Mouse (Mus musculus): Measurements from ENCODE around the gene Zdhhc19.

The Zdhhc19 gene

DNA sequence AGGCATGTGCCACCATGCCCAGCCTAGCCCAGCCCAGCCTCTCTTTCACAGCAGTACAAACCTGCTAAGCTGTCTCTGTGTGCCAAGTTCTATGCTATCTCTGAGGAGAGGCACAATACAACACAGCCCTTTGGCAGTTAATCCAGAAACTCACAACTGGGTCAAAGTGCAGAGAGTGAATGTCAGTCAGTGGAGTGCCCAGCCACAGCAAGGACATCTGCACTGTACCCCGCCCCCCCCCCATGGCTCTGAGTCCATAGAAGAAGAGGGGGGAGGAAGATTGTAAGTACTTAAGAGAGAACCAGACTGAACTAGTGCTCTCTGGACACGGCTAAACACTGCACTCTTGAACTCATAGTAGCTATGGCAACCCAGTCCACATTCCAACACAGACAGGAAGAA, 55.3 kb downstream of the Zdhhc19 start:
- no peak for DNase-seq (ENCODE audit: low read depth)

DNA sequence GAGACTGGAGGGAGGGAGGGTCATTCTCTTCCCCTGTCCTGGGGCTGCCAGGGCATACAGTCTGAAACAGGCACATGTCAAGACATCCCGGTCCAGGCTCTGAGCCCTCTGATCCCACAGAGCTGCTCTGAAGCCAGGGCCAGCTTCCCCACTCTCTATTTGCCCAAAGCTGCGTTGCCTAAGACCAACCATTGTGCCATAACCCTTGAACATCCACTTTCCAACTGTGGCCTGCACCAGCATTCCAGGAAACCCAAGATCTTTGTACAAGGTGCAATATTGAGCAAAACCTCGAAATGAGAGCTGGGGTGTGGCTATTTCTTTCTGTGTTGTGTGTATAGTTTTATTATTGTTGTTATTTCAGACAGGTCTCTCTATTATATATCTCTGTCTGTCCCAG, 59.5 kb downstream of the Zdhhc19 start:
- no peak for DNase-seq (ENCODE audit: low read depth)

DNA sequence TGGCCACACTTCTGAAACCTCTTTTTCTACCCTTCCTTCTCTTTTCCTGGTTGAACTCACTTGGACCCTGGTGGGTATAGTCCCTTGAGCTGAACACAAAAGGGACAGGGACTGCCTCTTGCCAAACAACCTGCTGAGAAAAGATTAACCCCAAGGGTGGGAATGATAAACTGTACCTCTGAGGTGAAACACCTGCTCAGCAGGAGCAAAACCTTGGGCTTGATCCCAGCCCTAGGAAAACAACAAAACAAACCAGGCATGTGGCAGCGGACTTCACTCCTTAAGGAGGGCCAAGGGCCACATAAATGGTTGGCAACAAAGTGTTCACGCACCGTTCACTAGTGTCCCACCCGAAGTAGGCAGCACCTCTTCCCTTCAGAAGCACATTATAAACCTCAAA, 63.4 kb downstream of the Zdhhc19 start:
- DNase-seq (ENCODE audit: low read depth), result no peak

DNA sequence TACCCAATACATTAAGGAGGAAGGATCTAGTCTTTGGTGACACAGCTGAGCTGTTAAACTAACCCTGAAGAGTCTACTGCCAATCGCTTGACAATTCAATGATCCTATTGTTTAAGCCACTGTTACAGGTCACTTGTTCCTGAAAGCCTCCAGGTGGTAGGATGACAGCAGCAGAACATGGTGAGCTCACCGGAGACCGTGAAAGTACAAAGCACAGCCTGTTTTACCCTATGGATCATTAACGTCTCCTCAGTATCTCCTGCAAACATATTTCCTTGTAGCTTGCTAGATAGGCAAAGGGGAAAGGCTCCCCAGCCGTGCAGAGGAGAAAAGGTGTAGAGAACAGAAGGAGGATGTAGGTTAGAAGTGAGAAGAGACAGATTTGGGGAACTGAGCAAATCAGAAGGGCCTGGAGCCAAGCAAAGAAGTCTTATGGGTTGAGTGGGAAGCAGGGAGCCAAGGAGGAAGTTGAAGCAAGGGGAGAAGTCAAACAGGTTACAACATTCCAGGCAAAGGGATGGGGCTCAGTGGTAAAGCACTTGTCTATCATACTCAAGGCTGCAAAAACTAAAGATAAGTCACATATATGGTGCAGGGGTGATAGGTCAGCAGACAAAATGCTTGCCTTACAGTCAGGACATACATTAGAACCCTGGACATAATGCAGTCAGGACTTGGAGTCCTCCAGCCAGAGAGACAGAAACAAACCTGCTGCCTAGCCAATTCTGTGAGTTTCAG, 67.2 kb downstream of the Zdhhc19 start:
- no peak for DNase-seq (ENCODE audit: low read depth)

DNA sequence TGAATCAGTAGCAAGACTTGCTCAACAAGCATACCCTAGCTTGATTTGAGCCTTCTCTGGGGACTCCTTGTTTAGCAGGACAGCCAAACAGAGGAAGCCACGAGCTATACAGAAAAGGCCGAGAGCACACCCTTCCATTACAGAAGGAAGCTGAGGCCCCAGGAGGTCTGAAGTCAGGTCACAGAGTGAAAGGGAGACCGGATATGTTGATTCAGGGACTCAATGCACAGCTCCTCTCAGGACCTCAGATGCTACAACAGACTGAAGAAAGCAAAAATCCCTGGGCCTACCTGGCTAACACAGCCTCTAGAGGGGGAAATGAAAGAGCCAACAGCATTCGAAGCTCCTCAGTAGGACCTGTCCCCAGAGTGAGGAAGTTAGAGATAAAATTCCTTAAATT, 71.2 kb downstream of the Zdhhc19 start:
- DNase-seq (ENCODE audit: low read depth), result no peak

DNA sequence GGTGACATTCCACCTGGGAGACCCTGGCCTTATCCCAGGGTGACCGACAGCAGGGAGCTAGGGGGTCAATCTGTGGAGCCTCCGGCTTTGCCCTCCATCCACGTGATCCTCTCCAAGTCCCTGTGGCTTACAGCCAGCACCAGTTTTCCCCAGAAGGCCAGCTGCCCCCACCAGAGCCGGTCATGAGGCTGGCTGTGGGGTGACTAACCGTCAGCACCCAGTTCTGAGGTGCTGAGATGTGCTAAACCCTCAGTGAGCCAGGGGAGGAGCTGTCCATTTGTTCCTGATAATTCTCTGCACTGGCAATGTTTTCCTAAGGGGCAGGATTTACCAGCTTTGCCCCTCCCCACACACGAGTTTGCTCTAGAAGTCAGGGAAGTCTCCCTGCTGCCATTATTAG, 72.3 kb downstream of the Zdhhc19 start:
- DNase-seq (ENCODE audit: low read depth), result no peak

DNA sequence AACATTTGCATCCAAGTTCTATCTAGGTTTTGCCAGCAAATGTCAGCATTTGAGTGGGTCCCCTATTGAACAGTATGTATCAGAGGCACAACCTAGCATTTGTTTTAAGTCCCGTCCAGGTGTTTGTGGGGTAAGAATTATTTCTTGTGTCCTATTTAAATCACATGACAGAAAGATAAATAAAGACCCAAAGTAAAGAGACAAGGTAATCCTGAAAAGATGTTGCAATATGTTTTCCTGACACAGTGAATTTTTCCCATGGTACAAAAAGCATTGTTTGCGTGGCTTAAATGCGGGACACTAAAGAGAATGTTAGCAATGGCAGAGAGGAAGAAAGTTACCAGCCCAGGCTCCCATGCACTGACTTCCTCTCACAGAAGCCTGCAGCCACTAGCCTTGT, 74.0 kb downstream of the Zdhhc19 start:
- no peak for DNase-seq (ENCODE audit: low read depth)

DNA sequence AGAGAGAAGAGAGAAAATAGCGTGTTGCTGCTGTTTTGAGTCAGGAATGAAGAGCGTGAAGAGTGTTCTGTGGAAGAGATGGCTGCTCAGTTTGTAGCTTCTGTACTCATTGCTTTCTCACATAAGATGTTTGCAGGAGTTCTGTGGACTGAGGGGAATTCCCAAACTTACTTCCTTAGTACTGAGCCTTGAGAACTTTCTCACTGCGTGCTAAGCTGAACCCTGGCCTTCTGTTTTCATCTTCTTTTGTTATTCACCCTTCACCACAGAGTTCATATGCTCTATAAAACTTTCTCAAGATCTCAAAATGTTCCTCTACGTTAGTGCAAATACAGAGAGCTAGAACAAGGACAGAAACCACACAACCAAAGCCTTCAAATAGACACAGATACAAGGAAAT, 76.5 kb downstream of the Zdhhc19 start:
- DNase-seq (ENCODE audit: low read depth), result no peak

DNA sequence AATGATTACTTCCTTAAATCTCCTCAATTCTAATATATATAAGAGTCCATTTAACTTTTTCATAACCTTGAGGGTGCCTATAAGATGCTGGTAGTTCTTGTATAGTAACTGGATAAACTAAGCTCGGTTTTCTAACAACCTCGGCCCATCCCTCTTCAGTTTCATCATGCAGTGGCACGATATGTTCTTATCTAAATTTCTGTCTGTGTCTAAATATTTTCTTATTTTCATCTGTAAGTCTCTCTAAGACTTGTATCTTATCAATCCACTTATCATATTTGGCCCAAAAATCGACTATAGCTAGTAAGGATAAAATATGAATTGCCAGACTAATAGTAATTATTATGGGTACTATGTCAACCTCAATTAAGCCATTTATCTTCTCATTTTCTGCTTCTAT, 90.4 kb downstream of the Zdhhc19 start:
- no peak for DNase-seq (ENCODE audit: low read depth)

DNA sequence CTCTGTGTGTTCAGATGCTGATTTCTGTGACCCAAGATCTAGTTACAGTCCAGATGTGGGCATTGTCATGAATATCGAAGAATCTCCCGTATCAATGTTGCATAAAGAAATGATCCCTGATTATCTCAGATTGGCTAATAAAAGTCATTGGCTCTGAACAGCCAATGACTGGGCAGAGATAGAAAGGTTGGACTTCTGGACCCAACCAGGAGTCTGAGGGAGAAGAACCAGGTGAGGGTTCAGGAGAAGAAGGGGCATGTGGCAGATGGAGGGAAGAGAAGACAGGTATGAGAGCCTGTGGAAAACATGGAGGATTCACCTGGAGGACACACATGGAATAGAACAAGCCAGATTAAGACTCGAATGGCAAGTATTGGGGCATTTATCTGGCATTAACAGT, 92.5 kb downstream of the Zdhhc19 start:
- DNase-seq (ENCODE audit: low read depth), result no peak

DNA sequence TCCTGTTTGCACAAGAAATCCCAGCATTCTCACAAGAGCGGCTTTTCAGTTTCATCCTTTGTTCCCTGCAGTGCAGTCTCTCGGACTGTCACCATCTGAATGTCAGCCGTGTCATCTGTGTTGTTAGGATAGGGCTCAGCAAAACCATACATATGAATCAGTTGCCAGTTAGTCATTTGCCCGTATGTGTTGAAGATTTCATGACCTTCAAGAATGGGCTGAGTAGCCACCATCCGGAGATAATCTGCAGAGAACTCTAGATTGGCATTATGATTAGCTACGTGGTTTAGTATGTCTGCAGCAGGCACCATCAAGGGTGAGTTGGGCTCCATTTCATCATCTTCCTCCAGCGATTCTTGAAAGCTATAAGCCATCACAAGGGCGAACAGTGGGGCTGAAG, 95.5 kb downstream of the Zdhhc19 start:
- no peak for DNase-seq (ENCODE audit: low read depth)

DNA sequence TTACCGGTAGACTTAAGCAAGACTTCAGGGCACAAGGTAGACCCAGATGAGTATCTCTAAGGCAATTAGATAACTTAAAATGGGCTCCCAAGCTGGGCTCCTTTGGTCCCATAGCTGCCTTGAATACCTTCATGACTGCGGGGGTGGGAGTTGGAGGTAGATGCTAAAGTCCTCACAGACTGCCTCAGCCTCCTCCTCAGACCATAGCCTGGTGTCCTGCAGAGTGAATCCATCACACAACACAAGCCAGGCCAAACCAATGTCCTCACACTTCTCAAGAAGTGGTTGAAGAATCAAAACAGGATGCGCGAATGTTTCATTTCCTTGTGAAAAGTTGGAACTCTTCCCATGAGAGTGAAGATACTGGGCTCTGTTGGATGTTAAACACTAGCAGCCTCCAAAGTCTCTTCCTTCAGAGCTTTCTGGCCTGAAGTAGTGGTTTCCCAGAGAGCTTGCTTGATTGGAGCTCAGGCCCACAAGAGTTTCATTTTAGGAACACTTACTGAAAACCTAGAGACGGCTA, 97.3 kb downstream of the Zdhhc19 start:
- DNase-seq (ENCODE audit: low read depth), result no peak

DNA sequence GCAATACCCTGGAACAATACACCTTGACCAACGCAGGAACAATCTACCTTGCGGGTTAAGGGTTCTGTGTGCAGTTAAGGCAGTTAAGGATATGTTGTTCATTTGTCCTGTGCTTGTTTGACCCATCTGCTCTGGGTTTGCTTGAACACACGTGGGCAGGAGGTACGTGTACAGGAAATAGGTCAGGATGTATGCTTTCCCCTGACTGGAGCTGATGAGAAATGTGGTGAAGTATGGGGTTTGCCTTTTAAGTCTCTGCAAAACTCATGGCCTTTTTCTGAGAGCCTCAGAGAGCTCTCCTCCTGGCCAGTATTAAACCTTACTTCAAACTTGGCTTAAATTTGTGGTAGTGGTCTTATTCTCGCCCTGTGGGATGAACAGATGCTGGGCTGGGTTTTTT, 97.9 kb downstream of the Zdhhc19 start:
- DNase-seq (ENCODE audit: low read depth), result no peak

DNA sequence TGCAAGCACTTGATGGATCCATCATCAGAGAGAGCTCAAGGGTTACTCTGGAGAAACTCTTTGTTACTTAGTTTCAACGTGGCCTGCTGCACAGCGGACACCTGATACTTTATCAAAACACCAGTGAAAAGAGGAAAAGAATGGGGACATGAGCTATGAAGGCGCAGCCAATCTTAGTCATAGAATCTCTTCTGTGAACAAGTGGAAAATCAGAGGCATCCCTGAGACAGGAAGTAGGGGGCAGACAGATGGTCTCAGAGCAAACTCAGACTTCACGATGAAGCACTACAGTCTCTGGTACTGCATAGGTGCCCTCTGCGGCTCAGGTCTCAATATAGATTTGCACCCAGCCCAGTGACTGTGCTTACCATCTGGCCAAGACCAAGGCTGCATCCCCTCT, 98.6 kb downstream of the Zdhhc19 start:
- DNase-seq (ENCODE audit: low read depth), result no peak

DNA sequence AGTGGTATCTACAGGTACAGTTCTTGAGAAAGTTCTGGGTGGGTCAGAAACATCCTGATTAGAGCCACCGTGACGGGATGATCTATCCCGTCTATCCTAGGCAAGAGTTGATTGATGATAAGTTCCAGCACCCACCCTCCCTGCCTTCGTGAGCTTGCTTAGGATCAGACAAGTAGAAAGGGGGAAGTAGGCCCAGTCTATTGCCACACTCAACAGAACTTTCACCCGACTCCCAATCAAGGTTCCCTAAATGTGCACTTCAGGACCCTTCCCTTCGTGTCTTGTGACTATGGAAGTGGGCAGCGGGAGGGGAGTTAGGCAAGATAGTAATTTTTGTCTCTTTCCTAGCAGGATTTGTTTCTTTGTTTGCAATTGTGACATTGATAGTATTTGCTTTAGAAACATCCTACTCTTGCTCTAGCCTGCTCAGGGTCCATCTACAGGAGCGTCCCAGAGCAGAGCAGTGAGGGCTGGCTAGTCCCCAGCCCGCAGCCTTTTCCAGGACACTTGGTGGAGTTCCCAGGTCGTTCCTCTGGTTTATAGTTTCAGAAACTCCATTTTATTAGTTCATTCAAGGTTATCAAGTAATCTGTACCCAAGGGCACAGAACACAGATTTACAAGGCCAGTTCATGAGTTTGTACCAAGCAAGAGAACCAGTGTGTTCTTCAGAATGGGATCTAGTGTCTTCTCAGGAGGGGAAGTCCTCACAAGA, 99.2 kb downstream of the Zdhhc19 start:
- no peak for DNase-seq (ENCODE audit: low read depth)

DNA sequence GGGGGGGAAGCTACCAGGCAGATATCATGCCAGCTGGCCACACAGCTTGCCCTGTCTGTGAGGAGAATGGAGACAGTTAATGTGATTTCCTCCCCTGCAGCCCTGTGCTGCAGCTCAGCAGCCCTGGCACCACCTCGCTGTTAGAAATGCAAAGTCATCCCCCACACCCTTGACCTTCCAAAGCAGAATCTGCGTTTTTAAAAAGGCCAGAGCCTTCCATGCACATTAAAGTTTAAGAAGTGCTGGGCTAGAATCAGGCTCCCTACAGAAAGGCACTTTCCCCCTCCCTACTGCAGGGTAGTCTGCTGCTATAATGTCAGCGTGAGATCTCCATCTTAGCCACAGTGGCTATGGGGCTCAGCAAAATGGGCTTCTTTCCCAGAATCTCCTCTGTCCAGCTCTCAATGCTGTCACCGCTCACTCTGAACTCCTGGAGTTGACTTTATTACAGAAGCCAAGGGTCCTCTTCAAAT, 101.9 kb downstream of the Zdhhc19 start:
- peak; percentile 38 for DNase-seq (ENCODE audit: low read depth)

DNA sequence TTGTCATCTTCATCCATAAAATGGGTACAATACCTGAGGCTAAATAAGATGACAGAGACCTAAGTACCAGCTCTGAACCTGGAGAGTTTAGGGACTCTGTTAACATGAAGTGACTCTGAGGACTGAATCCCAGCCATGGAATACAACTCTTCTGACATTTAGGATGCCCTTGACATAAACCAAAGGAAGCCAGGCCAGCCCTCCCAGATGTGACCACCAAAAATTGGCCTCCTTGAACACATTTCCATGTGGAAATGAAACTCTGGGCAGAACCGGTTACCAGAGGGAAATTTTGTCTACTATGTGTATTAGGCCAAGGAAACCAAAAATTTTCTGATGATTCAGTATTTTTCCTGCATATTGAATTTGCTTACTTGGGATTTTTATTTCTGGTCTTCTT, 103.1 kb downstream of the Zdhhc19 start:
- DNase-seq (ENCODE audit: low read depth), result no peak

DNA sequence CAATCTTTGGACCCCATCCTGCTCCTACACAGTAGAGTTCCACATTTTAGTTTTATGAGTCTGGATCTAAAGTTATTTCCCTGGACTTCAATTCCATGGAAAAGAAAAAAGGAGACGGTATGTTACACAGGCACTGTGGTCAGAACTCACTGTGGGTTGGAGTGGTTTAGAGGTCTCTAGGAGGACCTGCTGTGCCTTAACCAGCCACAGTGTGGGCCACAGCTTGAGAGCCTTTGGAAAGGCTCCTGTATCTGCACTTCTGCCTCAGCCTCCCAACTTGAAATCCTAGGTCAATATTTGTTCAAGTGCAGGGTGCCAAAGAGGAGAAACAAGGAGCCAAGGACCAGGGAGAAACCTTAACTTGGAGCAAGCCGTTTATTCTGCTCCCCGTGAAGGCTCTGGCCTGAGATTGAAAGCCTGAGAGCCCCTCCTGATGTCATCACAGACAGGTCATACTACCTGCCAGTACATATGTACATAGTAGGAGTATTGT, 106.2 kb downstream of the Zdhhc19 start:
- no peak for DNase-seq (ENCODE audit: low read depth)

DNA sequence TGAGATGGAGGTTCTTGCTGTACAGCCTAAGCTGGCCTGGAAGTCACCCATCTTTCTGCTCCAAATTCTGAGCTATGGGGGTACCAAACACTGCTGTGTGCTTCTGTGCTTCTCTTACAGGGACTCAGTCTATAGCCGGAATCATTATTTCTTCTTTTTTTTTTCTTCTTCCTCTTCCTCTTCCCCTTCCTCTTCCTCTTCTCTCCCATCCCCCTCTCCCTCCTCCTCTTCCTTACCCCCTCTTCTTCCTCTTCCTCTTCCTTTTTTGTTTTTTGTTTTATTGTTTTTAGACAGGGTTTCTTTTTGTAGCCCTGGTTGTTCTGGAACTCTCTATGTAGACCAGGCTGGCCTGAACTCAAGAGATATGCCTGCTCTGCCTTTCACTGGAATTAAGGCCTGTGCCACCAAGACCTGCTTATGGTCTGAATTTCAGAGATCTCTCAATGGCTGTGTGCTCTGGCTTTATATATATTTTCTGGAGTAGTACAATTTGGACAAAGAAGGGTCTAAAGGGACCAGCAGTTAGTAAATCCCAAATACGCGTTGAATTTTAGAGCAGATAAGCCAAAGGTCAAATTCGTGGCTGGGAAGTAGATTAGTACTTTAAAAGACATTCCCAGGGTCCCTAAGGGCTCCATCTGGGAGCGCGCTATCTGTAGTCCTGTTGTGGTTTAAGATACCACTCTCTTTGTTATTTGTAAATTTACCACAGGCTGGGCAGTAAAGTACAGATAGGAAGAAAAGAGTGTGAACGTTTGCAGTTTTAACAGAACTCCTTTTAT, 111.7 kb downstream of the Zdhhc19 start:
- no peak for DNase-seq (ENCODE audit: low read depth)

DNA sequence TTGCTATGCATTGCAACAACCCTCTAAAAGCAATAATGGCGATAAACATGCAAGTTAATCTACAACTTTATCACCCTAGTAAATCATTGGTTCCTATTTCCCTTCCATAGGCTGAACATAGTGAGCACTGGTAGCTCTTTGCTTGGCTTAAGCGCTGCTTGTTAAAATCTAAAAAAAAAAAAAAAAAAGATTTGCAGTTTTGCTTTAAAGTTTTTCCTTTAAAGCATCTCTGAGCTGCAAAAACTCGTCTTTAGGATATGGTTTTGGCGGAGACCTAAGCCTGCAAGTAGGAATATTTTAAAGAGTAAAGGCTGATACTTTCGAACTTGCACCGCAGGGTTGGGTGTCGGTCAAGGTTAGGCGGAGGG, 112.3 kb downstream of the Zdhhc19 start:
- no peak for DNase-seq (ENCODE audit: low read depth)

DNA sequence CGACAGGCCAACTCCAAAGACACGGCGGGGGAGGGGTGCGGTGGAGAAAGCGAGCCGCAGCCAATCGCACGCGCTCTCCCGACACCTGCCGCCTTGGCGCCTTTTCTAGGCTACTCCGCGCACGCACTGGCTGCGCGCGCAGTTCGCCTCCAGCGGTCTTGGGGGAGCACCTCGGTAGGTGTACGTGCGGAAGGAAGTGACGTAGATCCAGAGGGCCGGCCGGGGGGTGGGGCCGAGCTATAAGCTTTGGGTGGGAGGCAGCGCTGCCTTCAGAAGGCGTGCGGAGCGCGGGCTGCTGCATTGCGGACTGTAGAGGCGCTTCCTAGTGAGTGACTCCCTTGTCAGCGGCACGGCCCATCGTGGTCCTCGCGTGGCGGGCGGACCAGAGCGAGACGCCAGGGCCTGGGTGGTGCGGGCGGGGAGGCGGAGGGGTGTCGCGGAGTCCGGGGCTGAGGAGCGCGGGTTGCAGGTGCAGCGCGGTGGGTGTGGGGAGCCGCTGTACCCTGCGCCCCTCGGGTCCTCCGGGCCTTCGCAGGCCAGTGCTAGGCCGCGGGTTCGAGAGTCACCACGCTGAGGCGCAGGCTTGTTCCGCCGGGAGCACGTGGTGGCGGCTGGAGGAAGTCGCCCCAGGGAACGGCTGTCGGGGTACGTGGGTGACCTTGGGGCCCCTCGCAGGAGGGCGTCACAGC, 112.8 kb downstream of the Zdhhc19 start, which contains the start of gene Tfrc:
Gene Tfrc, plus strand, starts transcription at position 209 of the 689 bp plus-strand sequence.
- DNase-seq (ENCODE audit: low read depth), result peak; percentile 56

DNA sequence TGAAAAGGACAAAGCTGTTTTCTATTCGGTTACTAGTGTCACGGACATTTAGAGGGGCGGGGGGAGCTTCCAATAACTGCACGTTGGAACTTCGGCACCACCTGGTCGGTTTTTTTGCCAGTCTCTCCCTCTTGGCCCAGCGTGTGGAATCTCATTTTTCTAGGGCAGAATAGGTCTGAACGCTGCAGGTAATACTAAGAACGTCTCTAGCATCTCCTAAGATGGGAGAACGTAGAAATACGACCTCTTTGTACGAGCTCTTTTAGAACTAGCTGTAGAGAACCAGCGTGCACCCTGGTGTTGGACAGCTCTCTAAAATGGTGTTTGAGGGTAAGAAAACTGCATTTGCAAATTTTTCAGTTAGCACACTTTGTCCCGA, 113.3 kb downstream of the Zdhhc19 start:
- peak; percentile 3 for DNase-seq (ENCODE audit: low read depth)

Measured in fibroblast of lung, adult 2 months (primary cell).